Mouse (Mus musculus) cerebellum, postnatal 36 days (tissue): ENCODE results near the gene Crx.

ENCODE experiments used
- DNase-seq, 2 experiments: peaks; one replicate each; pipeline ENCODE4 v3.0.0; 2021 to 2022; ENCODE audit warnings: mixed read lengths in 2 of 2

Gene Crx

GRCm38 (mm10) chr7:15859657-15860056, 20.1 kb downstream of the Crx start:
- no peak for DNase-seq

- no peak for DNase-seq
Measured at GRCm38 (mm10) chr7:15839578-15839977, 40.2 kb downstream of the Crx start, which contains the start of gene Obox6. Gene Obox6, minus strand, starts transcription at chr7:15839678.
